Mouse (Mus musculus) embryonic fibroblast, embryonic 13.5 days (primary cell): ENCODE measurements at regions not wholly inside any gene's neighbourhood (a gene's known extent, or its start where the extent isn't known, plus 50 kb on each side); places are given as distances from the start of the nearest gene placed in this dataset.

Source experiments
- H3K27ac ChIP-seq: 2 replicates; pipeline ENCODE4 v1.5.1; 2012; ENCODE audit warnings: low read length, control low read depth, inconsistent platforms; ENCODE audit not compliant: insufficient read depth
- H3K4me1 ChIP-seq: 2 replicates; pipeline ENCODE4 v1.6.1; 2011; ENCODE audit warnings: low read length; ENCODE audit not compliant: control insufficient read depth, insufficient read depth
- H3K4me3 ChIP-seq: 2 replicates; pipeline ENCODE4 v1.5.1; 2011; ENCODE audit warnings: mild to moderate bottlenecking, control low read depth, low read length; ENCODE audit not compliant: insufficient read depth
- CTCF ChIP-seq: IDR thresholded peaks from 2 replicates; pipeline ENCODE4 v1.5.1; 2011; ENCODE audit warnings: mild to moderate bottlenecking, control low read depth, low read length, moderate library complexity, borderline replicate concordance; ENCODE audit not compliant: insufficient read depth
- POLR2A ChIP-seq: IDR thresholded peaks from 2 replicates; pipeline ENCODE4 v1.6.1; 2011; ENCODE audit warnings: low read depth, mild to moderate bottlenecking, control low read depth, low read length, moderate library complexity

DNA sequence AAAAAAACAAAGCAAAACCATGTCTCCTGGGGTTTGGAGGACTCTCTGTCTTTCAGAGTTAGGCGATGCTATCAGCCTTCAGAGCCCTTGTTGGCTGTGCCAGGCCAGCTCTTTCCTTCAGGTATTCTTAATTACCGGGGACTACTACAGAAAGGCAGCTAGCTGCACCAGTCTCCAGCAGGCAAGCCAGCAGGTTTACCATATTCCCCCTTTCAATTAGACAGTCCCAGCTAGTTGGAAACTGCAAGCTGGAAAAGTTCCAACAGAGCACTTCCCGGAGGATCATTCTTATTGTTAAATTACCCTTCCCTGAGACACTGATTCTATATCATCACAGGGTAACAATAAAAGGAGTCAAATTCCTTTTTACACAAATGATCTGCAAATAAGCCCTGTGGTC lies 155.8 kb upstream of the Trhde start:
- TF ChIP-seq POLR2A (no peak), CTCF (no peak)
- no peak overlapping the region for H3K4me3 ChIP-seq
- H3K4me1 ChIP-seq = no peaks in the 10 kb centered on the region
- H3K27ac ChIP-seq = no peak overlapping the region

DNA sequence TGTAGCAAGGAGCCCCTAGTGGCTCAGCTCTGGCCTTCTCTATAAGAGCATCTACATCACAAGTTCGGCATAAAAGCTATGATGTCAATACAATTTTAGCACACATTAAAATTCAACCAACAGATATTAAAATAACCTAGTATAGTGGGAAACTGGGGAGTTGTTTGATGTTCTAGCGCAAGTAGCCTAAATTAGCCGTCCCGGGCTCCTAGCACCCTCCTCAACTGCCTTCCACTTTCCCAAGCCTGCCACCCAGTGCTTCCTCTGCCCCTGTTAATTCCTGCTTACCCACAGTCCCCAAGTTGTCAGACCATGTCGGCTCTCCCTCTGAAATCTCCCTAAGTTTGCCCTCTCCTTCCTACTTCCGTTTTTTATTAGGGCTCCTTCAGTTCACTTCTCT lies 154.2 kb upstream of the Trhde start:
- Histone ChIP-seq H3K4me1 (no peaks in the 10 kb centered on the region), H3K27ac (no peak overlapping the region), H3K4me3 (no peak overlapping the region)
- TF ChIP-seq POLR2A = no peak
- TF ChIP-seq CTCF = no peak

DNA sequence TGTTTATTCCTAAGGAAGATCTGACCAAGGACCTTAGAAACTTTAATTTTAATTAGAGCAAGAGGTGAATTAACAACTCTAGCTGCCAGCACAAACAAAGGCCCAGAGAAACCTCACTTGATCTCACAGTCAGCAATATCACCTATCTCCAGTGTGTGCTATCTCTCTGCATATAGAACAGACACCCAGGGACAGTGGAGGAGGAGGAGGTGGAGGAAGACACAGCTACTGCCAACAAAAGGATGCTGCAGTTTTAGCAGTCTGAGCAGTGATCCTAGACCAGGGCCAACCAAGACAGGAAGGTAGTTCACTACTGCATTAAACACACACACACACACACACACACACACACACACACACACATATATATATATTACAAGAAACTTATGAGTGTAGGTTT lies 153.5 kb upstream of the Trhde start:
- Histone ChIP-seq H3K27ac (no peak overlapping the region), H3K4me1 (no peaks in the 10 kb centered on the region), H3K4me3 (no peak overlapping the region)
- TF ChIP-seq POLR2A (no peak), CTCF (no peak)

DNA sequence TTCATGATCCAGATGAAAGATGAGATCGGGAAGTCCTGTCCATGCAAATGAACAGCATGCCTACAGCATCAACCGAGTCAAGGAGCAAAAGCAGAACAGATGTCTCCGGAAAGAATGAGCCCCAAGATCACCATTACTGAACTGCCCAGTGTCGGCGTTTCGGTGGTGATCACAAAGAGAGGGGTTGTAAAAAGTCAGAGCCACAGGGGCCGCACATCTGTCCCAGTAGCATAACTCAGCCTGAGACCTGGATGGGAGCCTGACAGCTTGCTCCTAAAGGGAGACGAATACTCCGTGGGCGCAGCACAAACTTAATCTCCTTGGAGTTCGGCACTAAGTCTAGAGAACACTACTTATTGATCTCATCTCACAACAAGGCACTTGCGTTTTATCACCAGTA lies 151.3 kb upstream of the Trhde start:
- H3K27ac ChIP-seq = no peak overlapping the region
- no peaks in the 10 kb centered on the region for H3K4me1 ChIP-seq
- H3K4me3 ChIP-seq = no peak overlapping the region
- TF ChIP-seq CTCF (no peak), POLR2A (no peak)

DNA sequence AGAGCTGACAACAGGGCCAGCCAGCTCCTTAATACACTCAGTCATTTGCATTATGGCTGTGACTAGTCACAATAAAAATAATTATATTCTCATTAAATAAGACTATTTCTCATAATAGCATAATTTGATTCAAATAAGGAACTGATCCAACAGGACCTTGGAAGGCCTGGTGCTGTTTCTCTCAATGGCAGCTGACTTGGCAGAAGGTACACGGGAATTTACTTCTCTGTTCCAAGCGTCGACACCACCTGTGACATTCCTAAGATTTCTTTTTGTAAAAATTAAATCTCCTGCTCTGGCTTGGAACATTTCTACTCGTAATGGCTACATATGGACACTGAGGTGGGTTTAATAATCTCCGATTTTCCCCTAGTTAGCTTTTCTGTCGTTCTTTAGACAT lies 147.1 kb upstream of the Trhde start:
- H3K4me3 ChIP-seq = no peak overlapping the region
- TF ChIP-seq POLR2A (no peak), CTCF (no peak)
- no peaks in the 10 kb centered on the region for H3K4me1 ChIP-seq
- H3K27ac ChIP-seq = no peak overlapping the region

DNA sequence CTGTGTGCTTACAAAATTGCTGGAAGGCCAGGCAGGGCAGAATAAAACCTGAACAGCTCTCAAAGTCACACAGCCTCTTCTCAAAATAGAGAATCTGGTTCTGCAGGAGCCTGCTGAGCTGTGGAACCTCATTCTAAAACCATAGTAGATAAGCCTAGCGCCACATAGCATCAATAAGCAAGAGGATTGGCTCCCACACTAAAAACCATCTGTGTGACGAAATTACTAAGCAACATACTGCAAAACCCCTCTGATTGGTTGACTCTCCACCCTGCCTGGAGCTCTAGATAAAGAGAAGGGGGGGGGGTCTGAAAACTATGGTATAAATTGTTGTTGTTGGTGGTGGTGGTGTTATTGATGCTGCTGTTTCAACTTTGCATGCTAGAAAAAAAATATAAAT lies 122.6 kb upstream of the Trhde start:
- H3K27ac ChIP-seq = no peak overlapping the region
- no peak for TF ChIP-seq CTCF
- no peak for TF ChIP-seq POLR2A
- no peak overlapping the region for H3K4me3 ChIP-seq
- H3K4me1 ChIP-seq = no peaks in the 10 kb centered on the region

DNA sequence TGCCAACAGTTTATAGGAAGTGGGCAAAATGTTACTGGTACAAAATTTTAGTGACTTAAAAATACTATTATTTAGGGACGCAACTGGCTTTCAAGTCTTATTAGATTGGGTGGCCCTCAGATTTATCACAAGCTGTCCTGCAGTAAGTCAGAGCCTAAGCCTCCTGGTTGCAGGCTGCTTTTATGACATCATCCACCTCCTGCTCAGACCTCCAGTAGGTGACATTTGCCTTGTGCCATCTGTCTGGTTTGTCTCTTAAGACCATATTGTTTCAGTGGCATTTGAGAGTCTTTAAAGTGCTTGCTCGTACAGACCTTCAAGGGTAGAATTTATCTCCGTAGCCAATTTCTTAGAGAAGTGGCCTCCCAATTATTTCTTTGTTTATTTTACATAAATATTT lies 111.9 kb upstream of the Trhde start:
- Histone ChIP-seq H3K4me1 (no peaks in the 10 kb centered on the region), H3K27ac (no peak overlapping the region), H3K4me3 (no peak overlapping the region)
- TF ChIP-seq CTCF (no peak), POLR2A (no peak)

DNA sequence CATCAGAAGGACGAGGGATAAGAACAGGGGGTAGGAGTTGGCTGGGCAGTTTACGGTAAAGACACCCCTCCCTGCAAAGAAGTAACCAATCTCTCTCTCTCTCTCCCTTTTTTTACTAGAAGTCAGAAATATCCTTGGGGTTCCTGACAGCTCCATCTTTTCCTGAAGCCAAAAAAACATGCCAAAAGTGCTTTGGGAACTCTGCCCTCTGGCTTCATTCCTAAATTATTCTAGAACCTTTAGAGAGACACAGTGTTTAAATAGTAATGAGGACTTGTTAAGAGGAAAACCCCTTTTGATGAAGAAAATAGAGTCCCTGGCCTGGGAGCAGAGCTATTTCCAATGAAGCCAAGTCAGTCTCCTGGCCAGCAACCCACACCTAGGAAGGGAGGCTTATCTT lies 89.8 kb upstream of the Trhde start:
- no peak overlapping the region for H3K27ac ChIP-seq
- no peaks in the 10 kb centered on the region for H3K4me1 ChIP-seq
- no peak for TF ChIP-seq POLR2A
- no peak for TF ChIP-seq CTCF
- H3K4me3 ChIP-seq = no peak overlapping the region

DNA sequence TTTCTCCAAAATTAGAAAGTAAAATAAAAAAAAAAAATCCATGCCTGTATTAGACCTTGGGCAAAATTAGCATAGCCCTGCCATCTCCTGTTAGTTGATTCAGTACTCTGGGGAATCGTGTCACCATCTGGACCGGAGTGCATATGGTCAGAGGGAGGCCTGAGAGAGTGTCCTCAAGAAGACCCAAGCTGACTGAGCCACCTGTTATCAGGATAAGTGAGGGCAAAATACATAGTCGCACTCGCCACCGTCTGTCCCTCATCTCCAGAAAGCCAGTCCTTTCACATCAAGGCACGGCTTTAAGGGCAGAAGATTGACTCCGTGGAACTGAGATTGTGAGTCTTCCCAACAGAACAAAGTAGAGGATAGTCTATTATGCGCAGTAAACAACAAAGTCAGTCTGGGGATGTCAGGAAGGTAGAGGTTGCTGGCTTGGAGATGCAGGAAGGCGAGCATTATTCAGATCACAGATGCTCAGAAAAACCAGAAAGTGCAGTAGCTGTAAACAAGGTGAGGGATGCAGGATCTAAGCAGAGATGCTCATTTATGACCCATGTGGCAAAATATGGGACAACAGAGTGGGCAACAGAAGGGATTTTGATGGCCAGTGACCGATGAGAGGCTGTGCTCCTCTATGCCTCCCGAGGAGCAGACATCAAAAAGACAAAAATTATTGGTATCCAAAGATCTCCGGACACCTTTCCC lies 88.8 kb upstream of the Trhde start:
- no peaks in the 10 kb centered on the region for H3K4me1 ChIP-seq
- TF ChIP-seq CTCF (no peak), POLR2A (no peak)
- no peak overlapping the region for H3K4me3 ChIP-seq
- no peak overlapping the region for H3K27ac ChIP-seq

DNA sequence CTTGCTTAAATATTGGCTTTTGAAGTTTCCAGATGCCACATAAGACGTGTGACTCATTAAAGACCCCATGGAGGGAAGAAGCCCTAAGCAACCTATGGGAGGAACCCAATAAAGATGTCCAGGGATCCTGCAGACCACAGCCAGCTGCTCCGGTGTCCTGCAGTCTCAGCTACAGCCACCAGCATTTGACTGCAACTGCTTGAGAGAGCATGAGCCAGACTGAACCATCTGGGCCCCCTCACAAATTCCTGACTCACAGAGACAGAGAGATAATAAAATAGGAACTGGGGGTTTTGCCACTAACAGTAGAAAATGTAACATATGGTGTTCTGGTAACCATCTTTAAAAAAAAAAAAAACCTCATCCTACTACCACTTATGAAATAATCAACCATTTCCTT lies 69.1 kb upstream of the Trhde start:
- TF ChIP-seq POLR2A = no peak
- TF ChIP-seq CTCF = no peak
- H3K4me3 ChIP-seq = no peak overlapping the region
- H3K27ac ChIP-seq = no peak overlapping the region
- peaks cover 2% of the 10 kb centered on the region; the same call in 1 of the 2 replicates for H3K4me1 ChIP-seq

DNA sequence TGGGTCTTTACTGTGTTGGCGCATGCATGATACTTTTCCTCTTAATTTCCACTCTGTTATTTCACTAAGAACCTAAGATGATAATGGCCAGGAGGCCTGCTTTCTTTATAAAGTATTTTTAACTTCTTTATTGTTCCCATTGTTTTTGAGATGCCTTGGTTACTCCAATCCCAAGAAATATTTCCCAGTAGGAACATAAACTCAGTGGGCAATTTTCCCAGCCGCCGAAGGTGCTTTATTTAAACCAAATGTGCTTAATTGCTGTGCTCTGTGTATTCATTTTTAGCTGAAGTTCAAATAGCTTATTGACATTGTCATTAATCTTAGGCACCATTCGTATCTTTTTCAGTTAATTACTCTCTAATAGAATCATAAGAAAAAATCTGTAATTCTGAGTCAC lies 55.1 kb upstream of the Trhde start:
- no peak overlapping the region for H3K4me3 ChIP-seq
- TF ChIP-seq CTCF = no peak
- no peak for TF ChIP-seq POLR2A
- no peak overlapping the region for H3K27ac ChIP-seq
- no peaks in the 10 kb centered on the region for H3K4me1 ChIP-seq
